Mouse (Mus musculus) splenic B cell, adult 2 months (primary cell): ENCODE measurements around the gene Perm1.

Experiments used
- DNase-seq: peaks from one replicate; pipeline ENCODE4 v3.0.0-alpha.2; 2011; ENCODE audit warnings: low read depth, low spot score
- H3K27me3 ChIP-seq: 2 replicates; pipeline ENCODE4 v1.6.1; 2012; ENCODE audit warnings: mild to moderate bottlenecking, low read length, moderate library complexity, mixed read lengths; ENCODE audit not compliant: control insufficient read depth, poor library complexity, insufficient read depth, severe bottlenecking
- H3K36me3 ChIP-seq: 2 replicates; pipeline ENCODE4 v1.6.1; 2012; ENCODE audit warnings: mild to moderate bottlenecking, low read length, moderate library complexity, mixed read lengths; ENCODE audit not compliant: control insufficient read depth, poor library complexity, insufficient read depth, severe bottlenecking

The Perm1 gene

GRCm38 (mm10) chr4:156217022-156217669 lies 1.5 kb downstream of the Perm1 start:
- H3K27me3 ChIP-seq, result no peaks in the 10 kb centered on the region
- no peaks in the 10 kb centered on the region for H3K36me3 ChIP-seq
- no peak for DNase-seq

GRCm38 (mm10) chr4:156217838-156218237 lies 2.2 kb downstream of the Perm1 start:
- no peaks in the 10 kb centered on the region for H3K36me3 ChIP-seq
- no peaks in the 10 kb centered on the region for H3K27me3 ChIP-seq
- no peak for DNase-seq

GRCm38 (mm10) chr4:156219936-156220335 lies 4.3 kb downstream of the Perm1 start:
- no peaks in the 10 kb centered on the region for H3K36me3 ChIP-seq
- no peaks in the 10 kb centered on the region for H3K27me3 ChIP-seq
- no peak for DNase-seq

- H3K27me3 ChIP-seq, result no peaks in the 10 kb centered on the region
- no peaks in the 10 kb centered on the region for H3K36me3 ChIP-seq
- no peak for DNase-seq
Measured at GRCm38 (mm10) chr4:156224276-156224675, 8.6 kb downstream of the Perm1 start.

- no peak for DNase-seq
- no peaks in the 10 kb centered on the region for H3K27me3 ChIP-seq
- peaks cover 6% of the 10 kb centered on the region for H3K36me3 ChIP-seq
Measured at GRCm38 (mm10) chr4:156227752-156228392, 12.2 kb downstream of the Perm1 start.

- H3K36me3 ChIP-seq, result peaks cover 6% of the 10 kb centered on the region
- DNase-seq, result no peak
- H3K27me3 ChIP-seq, result no peaks in the 10 kb centered on the region
Measured at GRCm38 (mm10) chr4:156228393-156229024, 12.8 kb downstream of the Perm1 start.

- no peak for DNase-seq
- Histone ChIP-seq H3K36me3 (peaks cover 6% of the 10 kb centered on the region), H3K27me3 (no peaks in the 10 kb centered on the region)
Measured at GRCm38 (mm10) chr4:156234021-156234501, 18.4 kb downstream of the Perm1 start.

GRCm38 (mm10) chr4:156234701-156235213 lies 19.1 kb downstream of the Perm1 start, which contains the start of gene Plekhn1:
Gene Plekhn1, minus strand, starts transcription at chr4:156234857.
- peak; percentile 66 for DNase-seq
- Histone ChIP-seq H3K36me3 (peaks cover 12% of the 10 kb centered on the region), H3K27me3 (no peaks in the 10 kb centered on the region)

- DNase-seq, result peak; percentile 31
- H3K27me3 ChIP-seq, result no peaks in the 10 kb centered on the region
- H3K36me3 ChIP-seq, result peaks cover 14% of the 10 kb centered on the region
Measured at GRCm38 (mm10) chr4:156235360-156235770, 19.7 kb downstream of the Perm1 start.

- no peaks in the 10 kb centered on the region for H3K27me3 ChIP-seq
- peaks cover 18% of the 10 kb centered on the region for H3K36me3 ChIP-seq
- peak; percentile 94 for DNase-seq
Measured at GRCm38 (mm10) chr4:156235808-156236533, 20.3 kb downstream of the Perm1 start, which contains the start of gene Noc2l. Gene Noc2l, plus strand, starts transcription at chr4:156236010.

GRCm38 (mm10) chr4:156236651-156237447 lies 21.2 kb downstream of the Perm1 start:
- DNase-seq, result peak; percentile 72
- H3K36me3 ChIP-seq, result peaks cover 14% of the 10 kb centered on the region
- H3K27me3 ChIP-seq, result no peaks in the 10 kb centered on the region

- no peaks in the 10 kb centered on the region for H3K27me3 ChIP-seq
- DNase-seq, result no peak
- H3K36me3 ChIP-seq, result peaks cover 7% of the 10 kb centered on the region
Measured at GRCm38 (mm10) chr4:156249567-156249966, 33.9 kb downstream of the Perm1 start.

GRCm38 (mm10) chr4:156251081-156251480 lies 35.4 kb downstream of the Perm1 start:
- Histone ChIP-seq H3K36me3 (peaks cover 7% of the 10 kb centered on the region), H3K27me3 (no peaks in the 10 kb centered on the region)
- no peak for DNase-seq

- DNase-seq, result no peak
- Histone ChIP-seq H3K27me3 (no peaks in the 10 kb centered on the region), H3K36me3 (peaks cover 5% of the 10 kb centered on the region; the same call in 1 of the 2 replicates)
Measured at GRCm38 (mm10) chr4:156252140-156252539, 36.5 kb downstream of the Perm1 start.
